Mouse (Mus musculus): Measurements from ENCODE around the gene Ccdc86.

Gene Ccdc86

GRCm38 (mm10) chr19:10907891-10908290 lies 41.2 kb downstream of the Ccdc86 start:
- in situ Hi-C loops (cut with MboI, MseI), result no loop called here

GRCm38 (mm10) chr19:10905728-10906000 lies 43.4 kb downstream of the Ccdc86 start:
- in situ Hi-C loops (cut with MboI, MseI), result no loop called here

- in situ Hi-C loops (cut with MboI, MseI), result no loop called here
Measured at GRCm38 (mm10) chr19:10904927-10905727, 43.9 kb downstream of the Ccdc86 start.

GRCm38 (mm10) chr19:10904512-10904911 lies 44.6 kb downstream of the Ccdc86 start:
- in situ Hi-C loops (cut with MboI, MseI), result no loop called here

GRCm38 (mm10) chr19:10901046-10901445 lies 48.0 kb downstream of the Ccdc86 start:
- in situ Hi-C loops (cut with MboI, MseI), result no loop called here

- in situ Hi-C loops (cut with MboI, MseI), result no loop called here
Measured at GRCm38 (mm10) chr19:10900315-10900714, 48.8 kb downstream of the Ccdc86 start.

GRCm38 (mm10) chr19:10897491-10897890 lies 51.6 kb downstream of the Ccdc86 start:
- in situ Hi-C loops (cut with MboI, MseI), result no loop called here

- in situ Hi-C loops (cut with MboI, MseI), result no loop called here
Measured at GRCm38 (mm10) chr19:10896849-10897248, 52.2 kb downstream of the Ccdc86 start.

GRCm38 (mm10) chr19:10895708-10896107 lies 53.4 kb downstream of the Ccdc86 start:
- in situ Hi-C loops (cut with MboI, MseI), result no loop called here

GRCm38 (mm10) chr19:10895016-10895528 lies 54.0 kb downstream of the Ccdc86 start, which contains the start of gene Prpf19:
Gene Prpf19, plus strand, starts transcription at chr19:10895231.
- in situ Hi-C loops (cut with MboI, MseI), result no loop called here

GRCm38 (mm10) chr19:10892201-10892600 lies 56.9 kb downstream of the Ccdc86 start:
- in situ Hi-C loops (cut with MboI, MseI), result no loop called here

Measured in regulatory T cell (primary cell).